Mouse (Mus musculus): ENCODE data around the gene Tcea3. TPM values are rescaled to one million over a fixed set of nuclear protein-coding genes. Genes with fewer than 3 reads are reported as not detected.

Tcea3 gene
- polyA plus RNA-seq, 1 experiment from 2014 or later: 31.1 TPM

DNA sequence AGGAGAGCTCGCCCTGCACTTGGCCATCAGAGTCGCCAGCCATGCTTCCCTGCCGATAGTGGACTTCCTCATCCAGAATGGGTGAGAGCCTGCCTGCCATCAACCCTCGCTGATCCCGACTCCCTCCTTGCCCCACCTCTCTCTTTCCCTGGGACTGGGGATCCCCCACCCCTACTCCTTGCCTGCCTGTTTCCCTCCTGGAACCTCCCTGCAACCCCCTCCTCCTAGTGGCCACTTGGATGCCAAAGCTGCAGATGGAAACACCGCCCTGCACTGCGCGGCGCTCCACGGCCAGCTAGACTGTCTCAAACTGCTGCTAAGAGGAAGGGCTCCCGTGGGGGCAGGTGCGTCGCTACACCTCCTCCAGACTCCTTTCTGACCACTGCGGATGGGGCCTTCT is 7.4 kb upstream of the Tcea3 start:
- H3K9me3 ChIP-seq (ENCODE audit: control insufficient read depth, low read length): no peaks in the 10 kb centered on the region
- H3K27me3 ChIP-seq (ENCODE audit: control insufficient read depth, insufficient read depth, low read length): no peaks in the 10 kb centered on the region
- 64% methylated on average over 14 of the region's 14 CpGs for WGBS
- H3K36me3 ChIP-seq (ENCODE audit: control insufficient read depth, insufficient read depth, low read length): no peaks in the 10 kb centered on the region
- TF ChIP-seq EP300 (optimal IDR thresholded peaks at IDR 0.05) (no peak), CTCF (IDR thresholded peaks at IDR 0.05; ENCODE audit: low read depth) (peak; percentile 8; the same call in 1 of the 2 replicates)
- H3K27ac ChIP-seq (replicated peaks): no peak overlapping the region
- no peak overlapping the region for H3K4me2 ChIP-seq (replicated peaks; ENCODE audit: low read depth)
- H3K4me1 ChIP-seq (replicated peaks; ENCODE audit: control insufficient read depth, insufficient read depth): no peaks in the 10 kb centered on the region
- H3K9ac ChIP-seq (ENCODE audit: low read length): no peak overlapping the region
- DNase-seq (ENCODE audit: low spot score): no peak
- no peak for ATAC-seq (ENCODE audit: low FRiP score, low TSS enrichment)
- H3K4me3 ChIP-seq (ENCODE audit: low read depth, low read length): no peak overlapping the region

DNA sequence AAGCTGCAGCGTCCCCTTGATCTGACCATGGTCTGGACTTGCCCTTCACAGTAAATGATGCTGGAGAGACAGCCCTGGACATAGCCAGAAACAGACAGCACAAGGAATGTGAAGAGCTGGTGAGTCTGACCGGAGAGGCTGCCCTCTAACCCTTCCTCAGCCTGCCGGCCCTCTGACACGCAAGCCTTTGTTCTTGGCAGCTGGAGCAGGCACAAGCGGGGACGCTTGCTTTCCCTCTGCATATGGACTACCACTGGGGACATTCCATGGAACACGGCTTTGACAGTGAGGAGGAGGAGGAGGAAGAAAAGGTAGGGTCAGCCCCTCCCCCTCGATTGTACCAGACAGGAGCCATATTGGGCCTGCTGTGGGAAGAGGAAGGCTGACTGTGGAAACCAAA is 6.6 kb upstream of the Tcea3 start:
- no peaks in the 10 kb centered on the region for H3K27me3 ChIP-seq (ENCODE audit: control insufficient read depth, insufficient read depth, low read length)
- H3K4me2 ChIP-seq (replicated peaks; ENCODE audit: low read depth): no peak overlapping the region
- H3K27ac ChIP-seq (replicated peaks): no peak overlapping the region
- DNase-seq (ENCODE audit: low spot score) (no peak), ATAC-seq (ENCODE audit: low FRiP score, low TSS enrichment) (no peak)
- TF ChIP-seq EP300 (optimal IDR thresholded peaks at IDR 0.05) (no peak), CTCF (IDR thresholded peaks at IDR 0.05; ENCODE audit: low read depth) (no peak)
- H3K9me3 ChIP-seq (ENCODE audit: control insufficient read depth, low read length): no peaks in the 10 kb centered on the region
- H3K4me1 ChIP-seq (replicated peaks; ENCODE audit: control insufficient read depth, insufficient read depth): no peaks in the 10 kb centered on the region
- H3K4me3 ChIP-seq (ENCODE audit: low read depth, low read length): no peak overlapping the region
- H3K9ac ChIP-seq (ENCODE audit: low read length): no peak overlapping the region
- H3K36me3 ChIP-seq (ENCODE audit: control insufficient read depth, insufficient read depth, low read length): no peaks in the 10 kb centered on the region
- 71% methylated on average over 8 of the region's 8 CpGs for WGBS

DNA sequence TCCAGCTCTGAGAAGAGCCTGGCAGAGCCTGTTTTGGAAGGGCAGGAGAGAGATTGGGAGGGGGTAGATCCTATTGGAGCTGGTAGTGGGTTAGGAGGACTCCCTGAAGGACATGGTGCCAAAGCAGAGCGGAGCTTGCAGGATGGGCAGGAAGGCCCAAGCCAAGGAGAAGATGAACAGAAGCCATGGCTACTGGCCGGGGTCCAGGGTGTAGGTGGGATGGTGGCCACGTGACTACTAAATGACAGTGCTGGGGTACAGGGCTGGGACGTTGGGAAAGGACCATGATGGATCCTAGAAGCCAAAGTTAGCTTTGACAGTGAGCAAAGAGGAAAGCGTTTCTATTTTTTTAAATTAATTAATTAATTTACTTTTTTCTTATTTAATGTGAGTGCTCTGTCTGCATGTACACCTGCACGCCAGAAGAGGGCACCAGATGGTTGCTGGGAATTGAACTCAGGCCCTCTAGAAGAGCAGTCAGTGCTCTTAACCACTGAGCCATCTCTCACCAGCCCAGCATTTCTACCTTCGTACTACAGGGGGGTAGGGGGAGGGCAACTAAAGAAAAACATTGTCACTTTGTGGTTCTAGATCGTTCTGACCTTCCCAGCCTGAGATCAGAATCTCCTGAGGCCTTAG is 5.3 kb upstream of the Tcea3 start:
- Histone ChIP-seq H3K4me3 (ENCODE audit: low read depth, low read length) (no peak overlapping the region), H3K36me3 (ENCODE audit: control insufficient read depth, insufficient read depth, low read length) (no peaks in the 10 kb centered on the region), H3K9ac (ENCODE audit: low read length) (no peak overlapping the region), H3K27me3 (ENCODE audit: control insufficient read depth, insufficient read depth, low read length) (no peaks in the 10 kb centered on the region), H3K27ac (replicated peaks) (no peak overlapping the region), H3K9me3 (ENCODE audit: control insufficient read depth, low read length) (no peaks in the 10 kb centered on the region), H3K4me2 (replicated peaks; ENCODE audit: low read depth) (no peak overlapping the region), H3K4me1 (replicated peaks; ENCODE audit: control insufficient read depth, insufficient read depth) (0 out of 2 replicates have a peak, but pooled peaks cover under 1% of the 10 kb centered on the region)
- 50% methylated on average over 8 of the region's 8 CpGs for WGBS
- DNase-seq (ENCODE audit: low spot score) (peak; percentile 59), ATAC-seq (ENCODE audit: low FRiP score, low TSS enrichment) (no peak)
- peak; percentile 77 for TF ChIP-seq CTCF (IDR thresholded peaks at IDR 0.05; ENCODE audit: low read depth)
- TF ChIP-seq EP300 (optimal IDR thresholded peaks at IDR 0.05): no peak

DNA sequence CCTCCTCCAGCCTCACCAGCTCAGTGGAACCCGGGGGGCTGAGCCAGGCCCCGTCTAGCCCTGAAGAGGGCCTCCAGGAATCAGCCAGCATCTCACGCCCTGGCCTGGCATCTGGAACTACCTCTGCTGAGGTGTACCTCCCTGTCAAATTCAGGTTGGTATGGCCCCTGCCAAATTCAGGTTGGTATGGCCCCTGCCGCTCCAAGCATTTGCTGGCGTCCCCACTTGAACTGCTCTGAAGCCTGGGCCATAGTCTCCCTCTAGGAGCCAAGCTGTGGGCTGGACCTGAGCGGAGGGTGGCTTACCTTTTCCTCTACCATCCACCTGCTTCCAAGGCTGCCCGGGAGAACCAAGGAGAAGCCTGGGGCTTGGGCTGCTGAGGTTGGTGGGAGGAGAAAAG is 4.8 kb upstream of the Tcea3 start:
- TF ChIP-seq EP300 (optimal IDR thresholded peaks at IDR 0.05): no peak
- TF ChIP-seq CTCF (IDR thresholded peaks at IDR 0.05; ENCODE audit: low read depth): no peak
- Histone ChIP-seq H3K9me3 (ENCODE audit: control insufficient read depth, low read length) (no peaks in the 10 kb centered on the region), H3K4me1 (replicated peaks; ENCODE audit: control insufficient read depth, insufficient read depth) (0 out of 2 replicates have a peak, but pooled peaks cover 2% of the 10 kb centered on the region), H3K27me3 (ENCODE audit: control insufficient read depth, insufficient read depth, low read length) (no peaks in the 10 kb centered on the region), H3K27ac (replicated peaks) (no peak overlapping the region), H3K4me2 (replicated peaks; ENCODE audit: low read depth) (no peak overlapping the region), H3K36me3 (ENCODE audit: control insufficient read depth, insufficient read depth, low read length) (no peaks in the 10 kb centered on the region), H3K9ac (ENCODE audit: low read length) (no peak overlapping the region), H3K4me3 (ENCODE audit: low read depth, low read length) (no peak overlapping the region)
- ATAC-seq (ENCODE audit: low FRiP score, low TSS enrichment) (no peak), DNase-seq (ENCODE audit: low spot score) (no peak)
- 84% methylated on average over 7 of the region's 7 CpGs for WGBS

DNA sequence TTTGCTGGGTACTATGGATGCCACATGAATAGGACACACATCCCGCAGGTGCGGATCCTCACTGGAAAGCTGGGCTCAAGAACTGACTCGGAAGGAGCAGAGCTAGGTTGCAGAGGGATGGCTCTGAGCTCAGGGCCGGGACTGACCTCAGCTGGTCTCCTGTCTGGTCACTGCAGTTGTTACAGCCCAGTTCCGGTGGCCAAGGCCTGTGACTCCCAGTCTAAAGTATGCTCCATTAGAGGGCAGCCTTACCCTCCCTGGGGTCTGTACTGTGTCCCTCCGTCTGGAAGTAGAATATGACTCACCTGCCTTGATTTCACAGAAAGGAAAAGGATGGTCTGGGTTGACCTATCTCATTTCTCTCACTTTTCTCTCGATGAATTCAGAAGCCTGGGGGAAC is 3.3 kb upstream of the Tcea3 start:
- ATAC-seq (ENCODE audit: low FRiP score, low TSS enrichment) (no peak), DNase-seq (ENCODE audit: low spot score) (no peak)
- Histone ChIP-seq H3K9ac (ENCODE audit: low read length) (no peak overlapping the region), H3K4me3 (ENCODE audit: low read depth, low read length) (no peak overlapping the region), H3K36me3 (ENCODE audit: control insufficient read depth, insufficient read depth, low read length) (no peaks in the 10 kb centered on the region), H3K27me3 (ENCODE audit: control insufficient read depth, insufficient read depth, low read length) (no peaks in the 10 kb centered on the region), H3K4me1 (replicated peaks; ENCODE audit: control insufficient read depth, insufficient read depth) (0 out of 2 replicates have a peak, but pooled peaks cover 2% of the 10 kb centered on the region), H3K27ac (replicated peaks) (no peak overlapping the region), H3K4me2 (replicated peaks; ENCODE audit: low read depth) (no peak overlapping the region), H3K9me3 (ENCODE audit: control insufficient read depth, low read length) (no peaks in the 10 kb centered on the region)
- TF ChIP-seq CTCF (IDR thresholded peaks at IDR 0.05; ENCODE audit: low read depth): no peak
- TF ChIP-seq EP300 (optimal IDR thresholded peaks at IDR 0.05): no peak
- 78% methylated on average over 7 of the region's 7 CpGs for WGBS

DNA sequence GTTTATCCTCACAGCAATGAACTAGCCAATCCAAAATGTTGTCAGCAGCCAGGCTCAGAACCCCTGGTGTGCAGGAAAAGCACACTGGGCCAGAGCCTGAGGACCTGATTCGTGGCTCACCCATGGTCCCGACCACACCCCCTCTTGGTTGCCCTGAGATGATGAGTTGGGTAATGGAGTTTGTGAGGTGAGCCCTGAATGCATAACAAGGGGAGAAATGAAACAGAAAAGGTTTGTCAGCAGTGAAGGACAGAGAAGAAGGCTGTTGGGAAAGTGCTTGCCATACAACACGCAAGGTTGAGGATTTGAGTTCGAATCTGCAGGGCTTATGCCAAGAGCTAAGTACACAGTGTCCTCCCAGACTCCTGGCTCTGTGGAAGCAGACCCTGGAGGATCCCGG is 1.8 kb upstream of the Tcea3 start:
- Histone ChIP-seq H3K4me2 (replicated peaks; ENCODE audit: low read depth) (no peak overlapping the region), H3K27me3 (ENCODE audit: control insufficient read depth, insufficient read depth, low read length) (no peaks in the 10 kb centered on the region), H3K4me3 (ENCODE audit: low read depth, low read length) (no peak overlapping the region), H3K9me3 (ENCODE audit: control insufficient read depth, low read length) (no peaks in the 10 kb centered on the region), H3K36me3 (ENCODE audit: control insufficient read depth, insufficient read depth, low read length) (no peaks in the 10 kb centered on the region), H3K9ac (ENCODE audit: low read length) (no peak overlapping the region), H3K27ac (replicated peaks) (no peak overlapping the region), H3K4me1 (replicated peaks; ENCODE audit: control insufficient read depth, insufficient read depth) (0 out of 2 replicates have a peak, but pooled peaks cover 5% of the 10 kb centered on the region)
- ATAC-seq (ENCODE audit: low FRiP score, low TSS enrichment) (no peak), DNase-seq (ENCODE audit: low spot score) (no peak)
- TF ChIP-seq EP300 (optimal IDR thresholded peaks at IDR 0.05) (no peak), CTCF (IDR thresholded peaks at IDR 0.05; ENCODE audit: low read depth) (no peak)
- 60% methylated on average over 5 of the region's 5 CpGs for WGBS
